Mouse (Mus musculus) brain, embryonic 14.5 days (tissue): ENCODE measurements at regions not wholly inside any gene's neighbourhood (a gene's known extent, or its start where the extent isn't known, plus 50 kb on each side); places are given as distances from the start of the nearest gene placed in this dataset.

Source experiments
- DNase-seq: peaks from one replicate; pipeline ENCODE4 v3.0.0-alpha.2; 2011; ENCODE audit warnings: low read depth
- CTCF ChIP-seq: fragments of 200-500 bp; IDR thresholded peaks from 2 replicates; pipeline ENCODE4 v1.5.1; 2012; ENCODE audit warnings: inconsistent platforms, mild to moderate bottlenecking, moderate library complexity, borderline replicate concordance; ENCODE audit not compliant: insufficient read depth, insufficient read length; ENCODE audit errors: extremely low read depth
- POLR2A ChIP-seq: fragments of 200-500 bp; IDR thresholded peaks from 2 replicates; pipeline ENCODE4 v1.6.1; 2012; ENCODE audit warnings: mild to moderate bottlenecking, inconsistent platforms, borderline replicate concordance; ENCODE audit not compliant: poor library complexity, insufficient read depth, insufficient read length, severe bottlenecking; ENCODE audit errors: extremely low read depth

DNA sequence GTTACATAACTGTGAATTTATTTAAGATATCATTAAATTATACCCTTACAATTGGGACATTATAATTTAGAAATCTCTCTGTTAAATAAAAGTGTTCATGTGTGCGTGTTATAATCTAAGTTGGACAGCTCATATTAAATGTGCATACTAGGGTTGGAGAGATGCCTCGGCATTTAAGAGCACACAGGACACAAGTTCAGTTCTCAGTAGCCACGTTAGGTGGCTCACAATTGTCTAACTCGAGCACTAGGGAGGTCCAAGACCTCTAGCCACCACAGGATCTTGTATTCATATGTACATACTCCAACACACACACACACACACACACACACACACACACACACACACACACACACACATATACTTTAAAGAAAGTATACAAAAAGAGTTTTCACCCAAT, 56.0 kb downstream of the Foxf2 start:
- TF ChIP-seq CTCF, result no peak
- TF ChIP-seq POLR2A, result no peak
- no peak for DNase-seq

DNA sequence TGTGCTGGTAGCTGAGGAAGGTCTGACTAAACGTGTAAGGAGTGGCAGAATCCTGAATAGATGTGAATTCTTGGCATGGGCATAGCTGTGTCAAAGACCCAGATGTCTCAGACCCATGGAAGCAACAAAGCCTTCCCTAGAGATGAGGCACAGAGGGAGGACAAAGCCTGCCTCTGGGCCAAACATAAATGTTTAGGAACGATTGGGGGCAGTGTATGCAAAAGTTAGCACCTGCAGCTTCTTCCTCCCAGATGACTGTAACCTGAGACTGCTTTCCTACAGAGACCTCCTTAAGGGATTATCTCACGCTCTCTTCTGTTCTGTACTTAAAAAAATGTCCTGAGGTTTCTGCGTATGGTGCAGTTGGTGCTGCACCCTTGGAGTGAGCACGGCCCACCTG, 57.7 kb downstream of the Foxf2 start:
- DNase-seq, result no peak
- TF ChIP-seq CTCF (no peak), POLR2A (no peak)

DNA sequence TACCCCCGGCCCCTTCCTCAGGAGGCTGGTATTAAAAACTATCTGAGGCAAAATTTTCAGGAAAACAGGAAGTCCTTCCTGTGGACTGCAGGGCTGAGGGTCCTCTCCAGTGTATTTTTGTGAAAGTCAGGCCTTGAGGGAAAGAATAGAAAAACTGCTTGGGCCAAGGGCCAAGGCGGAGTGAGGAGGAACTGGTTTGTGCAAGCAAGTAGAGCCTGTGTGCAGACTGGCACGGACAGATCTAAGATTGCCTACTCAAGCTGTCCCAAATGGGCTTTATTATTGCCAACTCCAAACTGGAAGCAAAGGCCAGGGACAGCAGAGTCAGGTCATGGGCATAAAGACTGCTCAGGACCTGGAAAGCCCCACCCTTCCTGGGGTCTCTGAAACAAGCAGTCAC, 62.9 kb downstream of the Foxf2 start:
- TF ChIP-seq POLR2A (no peak), CTCF (no peak)

DNA sequence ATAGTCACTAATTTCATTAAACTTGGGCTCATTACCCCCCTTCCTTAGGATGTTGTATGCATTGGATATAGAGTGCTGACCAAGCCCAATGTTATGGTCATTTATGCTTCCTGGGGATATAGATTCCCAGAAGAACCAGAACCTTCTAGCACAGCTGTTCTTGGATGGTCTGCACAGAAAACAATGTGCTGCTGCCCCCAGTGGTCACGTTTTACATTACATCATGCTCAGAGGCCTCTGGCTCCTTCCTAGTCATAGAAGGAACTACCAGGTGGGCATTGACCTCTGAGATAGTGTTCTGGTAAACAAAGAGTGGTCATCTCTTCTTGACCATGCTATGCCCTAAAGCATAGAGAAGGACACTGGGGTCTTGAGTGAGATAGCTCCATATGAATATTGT, 63.7 kb downstream of the Foxf2 start:
- TF ChIP-seq CTCF (peak; percentile 50; the same call in 1 of the 2 replicates), POLR2A (no peak)
- peak; percentile 12 for DNase-seq

More for the DNA sequence above, 62.9 kb downstream of the Foxf2 start:
- no peak for DNase-seq

DNA sequence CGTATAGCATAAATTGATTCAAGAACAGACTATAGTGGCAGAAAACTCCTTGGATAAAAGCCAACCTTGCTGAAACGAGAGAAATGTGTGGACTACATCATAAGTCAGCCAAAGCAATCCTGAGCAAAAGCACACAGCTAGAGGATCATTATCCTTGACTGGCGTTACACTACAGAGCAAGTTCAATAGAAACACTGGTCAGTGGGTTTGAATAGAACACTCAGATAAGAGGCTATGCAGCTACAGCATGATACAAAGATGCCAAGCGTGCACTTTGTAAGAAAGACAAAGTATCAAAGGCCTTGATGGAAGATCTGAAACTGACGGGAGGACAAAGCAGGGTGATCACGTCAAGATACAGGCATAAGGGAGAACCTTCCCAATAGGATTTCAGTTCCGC, 70.1 kb downstream of the Foxf2 start:
- DNase-seq, result peak; percentile 56

DNA sequence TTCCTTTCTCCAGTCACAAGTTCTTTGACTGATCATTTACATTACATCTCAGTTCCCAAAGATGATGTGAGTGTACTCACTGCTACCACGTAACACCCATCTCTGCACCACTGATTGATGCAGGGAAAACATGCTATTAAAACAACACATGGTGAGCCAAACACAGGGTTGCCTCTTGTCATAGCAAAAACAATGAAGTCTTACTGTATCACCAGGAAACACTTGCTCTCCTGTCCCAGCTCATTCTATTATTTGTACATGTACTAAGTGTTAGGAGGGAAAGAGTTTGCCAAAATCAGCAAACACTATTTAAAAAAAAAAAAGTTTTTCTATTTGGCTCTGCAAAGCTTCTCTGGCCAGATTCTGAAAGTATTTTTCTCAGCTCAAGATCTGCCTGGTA, 78.6 kb downstream of the Foxf2 start:
- no peak for DNase-seq
- TF ChIP-seq POLR2A (no peak), CTCF (no peak)

More for the DNA sequence above, 70.1 kb downstream of the Foxf2 start:
- TF ChIP-seq CTCF (no peak), POLR2A (no peak)

DNA sequence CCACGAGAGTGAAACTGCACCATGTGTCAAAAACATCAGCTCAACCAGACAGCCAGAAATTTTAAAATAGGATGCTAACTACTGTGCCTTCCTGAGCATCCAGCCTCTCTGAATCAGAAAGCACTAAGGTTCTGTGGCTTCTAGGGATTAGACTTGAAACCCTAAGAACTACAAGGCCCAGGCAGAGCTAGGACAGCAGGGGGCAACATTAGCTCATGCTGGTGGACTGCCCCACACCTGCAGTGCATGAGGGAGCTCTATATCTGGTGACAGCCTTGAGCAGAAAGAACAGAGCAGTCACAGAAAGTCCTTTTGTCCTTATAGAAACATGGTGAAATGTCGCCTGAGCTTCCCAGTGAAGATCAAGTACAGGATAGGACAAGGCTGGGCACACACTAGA, 79.8 kb downstream of the Foxf2 start:
- DNase-seq, result no peak
- peak; percentile 2; the same call in 1 of the 2 replicates for TF ChIP-seq CTCF
- TF ChIP-seq POLR2A, result no peak

DNA sequence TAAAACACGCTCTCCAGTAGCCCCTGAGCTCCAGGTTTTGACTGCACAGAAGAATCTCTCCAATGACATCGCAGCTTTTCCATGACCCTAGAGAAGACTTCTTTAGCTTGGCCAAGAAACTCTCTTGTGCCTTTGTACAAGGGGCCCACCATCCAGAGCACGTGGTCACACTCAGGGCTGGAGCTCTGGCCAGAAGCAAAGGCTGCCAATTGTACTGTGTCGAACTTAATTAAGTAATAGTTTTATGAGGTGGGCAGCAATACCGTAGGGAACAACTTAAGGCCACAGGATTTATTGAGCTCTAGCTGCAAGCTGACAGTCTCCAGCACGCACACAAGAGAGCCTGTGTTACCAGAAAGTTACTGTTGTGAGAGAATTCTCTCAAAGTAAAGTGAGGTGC, 85.1 kb downstream of the Foxf2 start:
- no peak for TF ChIP-seq POLR2A

DNA sequence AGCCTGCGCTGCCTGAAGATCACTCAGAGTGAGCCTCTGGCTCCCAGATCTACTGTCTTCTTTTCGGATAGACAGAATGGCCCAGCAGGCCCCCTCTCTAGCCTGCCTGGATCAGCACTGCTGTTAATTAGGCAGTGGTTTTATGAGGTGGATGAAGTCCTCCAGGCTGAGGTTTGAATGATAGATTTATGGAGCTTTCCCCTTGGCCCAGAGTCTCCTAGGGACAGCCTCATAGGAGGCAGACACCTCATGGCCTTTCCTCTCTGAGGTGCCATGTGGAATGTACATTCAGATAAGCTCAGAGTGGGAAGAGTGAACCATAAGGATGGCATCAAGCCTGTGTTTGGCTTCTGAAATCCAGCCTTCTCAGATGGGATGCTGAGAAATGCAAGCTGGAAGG, 90.1 kb downstream of the Foxf2 start:
- DNase-seq, result no peak
- TF ChIP-seq CTCF (no peak), POLR2A (no peak)

More for the DNA sequence above, 85.1 kb downstream of the Foxf2 start:
- no peak for DNase-seq

DNA sequence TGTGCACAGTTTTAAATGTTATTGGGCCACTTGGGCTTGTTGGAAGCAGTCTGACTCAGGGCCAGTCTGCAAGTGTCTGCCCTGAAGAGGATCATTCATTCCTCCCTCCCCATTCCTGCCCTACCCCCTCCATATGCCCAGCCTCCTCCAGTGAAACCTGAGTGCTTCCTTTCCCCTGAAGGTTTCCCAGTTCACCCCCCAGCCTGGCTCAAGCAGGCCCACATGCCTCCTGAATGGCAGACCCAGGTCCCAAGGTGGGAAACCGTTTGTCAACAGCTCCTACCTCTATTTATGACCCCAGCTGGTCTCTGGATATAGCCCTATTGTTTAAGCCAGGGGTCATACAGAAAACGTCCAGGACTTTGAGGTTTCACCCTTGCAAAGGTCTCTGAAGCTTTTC, 89.7 kb upstream of the Foxc1 start:
- DNase-seq, result no peak
- TF ChIP-seq CTCF (no peak), POLR2A (no peak)

DNA sequence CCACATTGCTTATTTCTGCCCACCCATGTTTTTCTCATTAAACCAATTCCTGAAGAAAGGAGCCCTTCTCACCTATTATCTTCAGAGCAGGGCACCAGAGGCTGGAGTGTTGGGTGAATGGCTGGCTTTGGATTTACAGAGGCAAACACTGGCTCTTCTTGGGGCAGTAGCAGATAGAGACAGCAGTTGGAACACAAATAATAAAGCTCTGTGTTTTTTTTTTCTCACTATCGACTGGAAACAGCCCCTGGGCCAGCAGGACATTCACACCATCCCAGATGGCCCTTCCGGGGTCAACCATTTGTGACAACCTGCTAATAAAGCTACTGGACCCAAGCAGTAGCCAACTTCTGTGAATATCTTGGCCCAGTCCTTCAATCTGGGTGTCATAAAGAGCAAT, 85.7 kb upstream of the Foxc1 start:
- TF ChIP-seq POLR2A (no peak), CTCF (no peak)
- DNase-seq, result no peak

DNA sequence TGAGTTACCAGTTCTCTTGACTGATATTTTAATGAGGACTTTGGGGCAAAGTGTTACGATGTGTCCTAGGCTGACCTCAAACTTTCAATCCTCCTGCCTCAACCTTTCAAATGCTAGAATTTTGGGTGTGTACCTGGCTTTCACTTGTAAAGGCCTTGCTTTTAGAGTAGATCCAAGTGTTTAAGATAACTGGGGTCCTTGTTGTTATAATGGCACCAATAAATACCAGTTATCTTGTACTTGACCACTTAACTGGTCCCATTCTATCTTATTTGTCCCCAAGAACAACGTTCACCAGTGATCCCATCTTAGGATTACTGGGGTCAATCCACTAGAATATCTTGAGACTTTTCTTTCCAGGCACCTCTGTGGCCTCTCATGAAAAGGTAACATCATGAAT, 77.6 kb upstream of the Foxc1 start:
- no peak for DNase-seq
- TF ChIP-seq POLR2A (no peak), CTCF (no peak)

DNA sequence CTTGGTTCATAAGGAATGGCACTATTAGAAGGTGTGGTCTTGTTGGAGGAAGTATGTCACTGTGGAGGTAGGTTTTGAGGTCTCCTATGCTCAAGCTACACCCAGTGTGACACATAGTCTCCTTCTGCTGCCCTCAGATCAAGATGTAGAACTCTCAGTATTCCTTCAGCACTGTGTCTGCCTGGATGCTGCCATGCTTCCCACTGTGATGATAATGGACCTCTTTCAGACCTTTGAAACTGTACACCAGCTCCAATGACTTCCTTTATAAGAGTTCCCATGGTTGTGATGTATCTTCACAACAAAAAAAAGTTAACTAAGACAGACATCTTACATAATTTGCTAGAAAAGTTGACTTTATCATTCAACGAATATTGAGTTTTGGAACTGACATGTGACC, 60.2 kb upstream of the Foxc1 start:
- no peak for TF ChIP-seq POLR2A
- no peak for TF ChIP-seq CTCF

More for the DNA sequence above, 60.2 kb upstream of the Foxc1 start:
- DNase-seq, result no peak
